Mouse (Mus musculus) ES-E14 (cell line): ENCODE measurements around the gene Zfhx3. TPM values are rescaled to one million over a fixed set of nuclear protein-coding genes. Genes with fewer than 3 reads are reported as not detected.

Experiments
- DNase-seq: peaks from one replicate; pipeline ENCODE4 v3.0.0-alpha.2; 2013; ENCODE audit warnings: low read depth, low spot score
- H3K27ac ChIP-seq: 2 replicates; pipeline ENCODE4 v1.5.1; 2012; ENCODE audit warnings: low read depth, mild to moderate bottlenecking, low read length, moderate library complexity, mixed read lengths; ENCODE audit not compliant: poor library complexity, insufficient read depth, severe bottlenecking
- H3K36me3 ChIP-seq: 2 replicates; pipeline ENCODE4 v1.6.1; 2012; ENCODE audit warnings: mild to moderate bottlenecking, low read length, moderate library complexity, mixed read lengths; ENCODE audit not compliant: control insufficient read depth, poor library complexity, insufficient read depth, severe bottlenecking
- H3K4me1 ChIP-seq, 2 experiments: fragments of 150-350 bp in 1 of 2; sonication (generic) in 1 of 2; 2 replicates each; pipeline ENCODE4 v1.6.1; 2012; ENCODE audit warnings: low read length in 2 of 2, mild to moderate bottlenecking in 1 of 2, mixed read lengths in 1 of 2; ENCODE audit not compliant: control insufficient read depth in 2 of 2, insufficient read depth in 2 of 2, poor library complexity in 1 of 2
- H3K4me3 ChIP-seq, 2 experiments: fragments of 150-350 bp in 1 of 2; sonication (generic) in 1 of 2; 2 replicates each; pipeline ENCODE4 v1.5.1; 2012; ENCODE audit warnings: low read length in 2 of 2, low read depth in 1 of 2, mild to moderate bottlenecking in 1 of 2, mixed read lengths in 1 of 2; ENCODE audit not compliant: insufficient read depth in 1 of 2, poor library complexity in 1 of 2, severe bottlenecking in 1 of 2
- H3K9ac ChIP-seq: 2 replicates; pipeline ENCODE4 v1.6.1; 2012; ENCODE audit warnings: low read depth, mild to moderate bottlenecking, low read length, mixed read lengths; ENCODE audit not compliant: poor library complexity, insufficient read depth, severe bottlenecking
- H3K9me3 ChIP-seq: fragments of 150-350 bp; sonication (generic); 2 replicates; pipeline ENCODE4 v1.6.1; 2012; ENCODE audit warnings: low read depth, mild to moderate bottlenecking, low read length; ENCODE audit not compliant: control insufficient read depth, insufficient read depth
- CHD2 ChIP-seq: IDR thresholded peaks from 2 replicates; pipeline ENCODE4 v1.6.1; 2014; ENCODE audit warnings: mild to moderate bottlenecking, low read depth, low read length, inconsistent platforms
- HCFC1 ChIP-seq: IDR thresholded peaks from 2 replicates; pipeline ENCODE4 v1.6.1; 2012; ENCODE audit warnings: low read length, inconsistent platforms, borderline replicate concordance; ENCODE audit not compliant: insufficient read depth
- MAFK ChIP-seq: IDR thresholded peaks from 2 replicates; pipeline ENCODE4 v1.6.1; 2014; ENCODE audit warnings: mild to moderate bottlenecking, low read depth, low read length, inconsistent platforms; ENCODE audit not compliant: insufficient read depth
- ZC3H11A ChIP-seq: IDR thresholded peaks from 2 replicates; pipeline ENCODE4 v1.6.1; 2012; ENCODE audit warnings: low read depth, mild to moderate bottlenecking, inconsistent platforms, low read length, borderline replicate concordance
- ZNF384 ChIP-seq: IDR thresholded peaks from 2 replicates; pipeline ENCODE4 v1.6.1; 2012; ENCODE audit warnings: low read depth, low read length, inconsistent platforms
- in situ Hi-C, 2 experiments: fragments of 600-800 bp; cut with MboI; formaldehyde crosslinking; loops; one replicate each; pipeline ENCODE4 v1.15.1; 2025; ENCODE audit warnings: low sequenced_read_pairs in 2 of 2, inconsistent platforms in 1 of 2; ENCODE audit not compliant: unreplicated experiment in 2 of 2
- total RNA-seq: library from RNA; depleted of rRNA; stranded (reverse); fragments of 300-350 nt; gene quantifications from 2 replicates; pipeline ENCODE4 v1.2.3, GENCODE M21; 2012

Gene Zfhx3
- total RNA-seq, 1 experiment, result 8.8 TPM

DNA sequence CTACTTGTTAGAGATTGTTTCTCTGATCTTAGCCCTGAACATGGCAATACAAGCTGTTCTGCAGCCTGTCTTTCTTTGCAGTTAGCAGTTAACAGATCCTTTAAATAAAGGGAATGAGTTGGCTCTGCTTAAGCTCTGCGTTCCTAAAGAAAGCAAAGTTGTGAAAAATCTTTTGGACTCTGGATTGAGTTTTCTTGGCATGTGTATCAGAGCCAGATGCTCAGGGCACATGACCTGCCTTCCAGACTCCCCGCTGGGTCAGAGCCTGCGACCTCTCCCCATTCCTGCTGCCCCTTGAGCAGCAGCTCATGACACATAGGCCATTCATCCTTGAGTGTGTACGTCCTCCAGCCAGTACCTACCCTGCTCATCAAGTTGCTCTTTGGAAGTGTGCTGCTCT lies 81.9 kb downstream of the Zfhx3 start:
- H3K9me3 ChIP-seq, result no peaks in the 10 kb centered on the region
- no peak overlapping the region for H3K4me3 ChIP-seq
- H3K9ac ChIP-seq, result no peak overlapping the region
- H3K27ac ChIP-seq, result no peak overlapping the region
- H3K4me1 ChIP-seq, result no peaks in the 10 kb centered on the region
- H3K36me3 ChIP-seq, result no peaks in the 10 kb centered on the region
- TF ChIP-seq CHD2, result no peak
- no peak for TF ChIP-seq ZC3H11A
- TF ChIP-seq MAFK, result no peak
- no peak for TF ChIP-seq ZNF384
- TF ChIP-seq HCFC1, result no peak
- in situ Hi-C loops, result no loop called here
- no peak for DNase-seq

DNA sequence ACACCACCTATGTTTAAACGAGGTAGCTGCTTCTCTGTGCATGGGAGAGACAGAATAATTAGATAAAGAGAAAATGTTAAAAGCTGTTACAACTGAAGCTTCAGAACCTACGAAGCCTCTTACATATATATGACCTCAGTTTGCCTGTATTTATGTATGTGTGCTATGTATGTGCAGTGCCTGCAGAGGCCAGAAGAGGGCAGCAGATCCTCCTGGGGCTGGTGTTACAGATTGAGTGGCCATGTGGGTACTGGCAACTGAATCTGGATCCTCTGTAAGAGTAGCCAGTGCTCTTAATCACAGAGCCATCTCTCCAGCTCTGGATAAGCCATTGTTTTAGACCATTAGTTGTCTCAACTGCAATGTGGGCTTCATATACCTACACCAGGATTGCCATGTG lies 82.8 kb downstream of the Zfhx3 start:
- Histone ChIP-seq H3K4me1 (no peaks in the 10 kb centered on the region), H3K9me3 (no peaks in the 10 kb centered on the region), H3K27ac (no peak overlapping the region), H3K4me3 (no peak overlapping the region), H3K36me3 (no peaks in the 10 kb centered on the region), H3K9ac (no peak overlapping the region)
- in situ Hi-C loops, result no loop called here
- 0 out of 2 replicates have a peak, but pooled peaks have one; percentile 36 for TF ChIP-seq ZC3H11A
- no peak for TF ChIP-seq ZNF384
- TF ChIP-seq HCFC1, result no peak
- peak; percentile 33 for DNase-seq

DNA sequence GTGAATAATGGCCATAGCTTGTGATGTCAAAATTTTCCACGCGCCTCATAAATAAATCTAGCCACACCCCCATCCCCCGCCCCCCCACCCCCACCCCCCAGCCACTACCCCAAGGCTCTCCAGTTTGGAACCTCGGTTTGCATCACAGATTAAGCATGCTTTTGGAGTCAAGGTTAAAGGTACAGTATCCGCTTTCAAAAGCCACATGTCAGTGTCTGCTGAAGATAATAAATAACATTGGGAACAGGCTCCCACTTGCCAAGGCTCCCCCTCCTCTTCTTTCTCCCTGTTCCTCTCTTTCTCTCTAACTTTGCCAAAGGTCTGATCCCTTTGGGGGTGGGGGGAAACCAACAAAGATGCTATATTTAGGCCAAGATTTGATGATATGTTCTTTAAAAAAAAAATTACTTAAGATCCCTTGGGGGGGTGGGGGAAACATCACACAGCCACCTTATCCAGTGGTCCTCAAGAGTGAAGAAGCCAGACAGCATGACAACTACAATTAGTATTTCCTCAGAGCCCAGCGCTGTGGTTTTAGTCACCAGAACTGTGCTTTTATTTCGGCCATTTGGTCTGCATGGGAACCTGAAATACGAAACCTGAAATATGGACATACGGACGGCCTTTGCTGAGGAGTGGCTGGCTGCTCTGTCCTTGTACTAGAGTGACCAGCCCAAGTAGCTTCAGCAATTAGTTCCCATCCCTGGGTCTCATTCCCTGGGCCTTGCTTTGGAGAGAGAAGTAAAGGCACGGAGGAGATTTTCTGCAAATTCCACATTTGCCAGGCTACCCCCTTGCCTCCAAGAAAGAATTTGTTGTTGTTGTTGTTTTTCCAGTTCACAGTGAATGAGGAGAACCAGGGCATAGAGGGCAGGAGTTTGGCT lies 84.4 kb downstream of the Zfhx3 start:
- in situ Hi-C loops, result no loop called here
- Histone ChIP-seq H3K36me3 (no peaks in the 10 kb centered on the region), H3K4me3 (no peak overlapping the region), H3K4me1 (no peaks in the 10 kb centered on the region), H3K9ac (no peak overlapping the region), H3K9me3 (no peaks in the 10 kb centered on the region), H3K27ac (no peak overlapping the region)
- TF ChIP-seq ZC3H11A (no peak), MAFK (no peak), CHD2 (no peak), ZNF384 (no peak), HCFC1 (no peak)
- no peak for DNase-seq

DNA sequence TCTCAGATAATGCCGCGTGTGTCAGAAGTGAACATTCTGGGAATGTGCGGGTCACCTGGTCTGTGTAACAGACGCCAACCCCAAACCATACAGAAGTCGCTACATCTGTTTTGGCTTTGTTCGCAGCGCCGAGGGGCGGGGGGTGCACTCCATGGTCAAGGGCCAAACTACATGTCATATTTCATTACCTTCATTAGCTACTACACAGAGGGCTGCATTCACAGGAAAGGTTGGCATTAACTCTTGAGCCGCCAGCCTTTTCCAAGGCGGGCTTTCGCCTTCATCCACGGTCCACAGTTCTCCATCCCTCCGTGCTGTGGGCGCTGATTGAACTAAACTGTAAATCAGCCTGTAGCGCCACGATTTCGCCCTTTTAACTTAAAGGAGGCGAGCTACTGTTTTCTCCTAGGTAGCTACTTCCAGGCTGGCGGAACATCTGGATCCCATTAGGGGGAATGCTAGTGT lies 85.1 kb downstream of the Zfhx3 start:
- DNase-seq, result no peak
- H3K9ac ChIP-seq, result no peak overlapping the region
- in situ Hi-C loops, result no loop called here
- no peak for TF ChIP-seq HCFC1
- TF ChIP-seq CHD2, result no peak
- TF ChIP-seq ZC3H11A, result no peak
- no peak for TF ChIP-seq ZNF384
- TF ChIP-seq MAFK, result no peak
- H3K36me3 ChIP-seq, result no peaks in the 10 kb centered on the region
- no peaks in the 10 kb centered on the region for H3K4me1 ChIP-seq
- H3K4me3 ChIP-seq, result peak overlapping the region; percentile 11 to 25; a peak in 1 of 4 replicates
- no peak overlapping the region for H3K27ac ChIP-seq
- no peaks in the 10 kb centered on the region for H3K9me3 ChIP-seq

DNA sequence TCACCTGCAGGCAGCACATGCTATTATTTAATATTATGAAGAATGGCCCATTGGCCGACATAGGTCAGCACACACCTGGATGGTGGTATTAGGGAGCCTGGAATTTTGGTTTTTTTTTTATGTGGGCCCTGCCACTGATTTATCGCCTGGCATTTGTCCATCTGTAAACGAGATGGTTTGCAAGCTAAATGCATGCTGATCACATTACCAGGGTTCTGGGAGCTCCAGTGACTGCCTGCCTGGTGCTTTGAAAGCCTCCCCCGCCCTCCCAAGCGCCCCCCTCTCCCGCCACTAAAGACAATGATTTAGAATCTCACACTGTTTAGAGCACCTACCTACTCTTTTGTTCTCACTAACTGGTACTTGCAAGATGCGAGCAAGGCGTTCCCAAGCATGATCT lies 86.0 kb downstream of the Zfhx3 start:
- in situ Hi-C loops, result no loop called here
- Histone ChIP-seq H3K27ac (no peak overlapping the region), H3K9ac (no peak overlapping the region), H3K4me1 (no peaks in the 10 kb centered on the region), H3K36me3 (no peaks in the 10 kb centered on the region), H3K9me3 (no peaks in the 10 kb centered on the region), H3K4me3 (no peak overlapping the region)
- TF ChIP-seq HCFC1 (no peak), ZC3H11A (no peak), ZNF384 (no peak), MAFK (no peak), CHD2 (no peak)
- no peak for DNase-seq
